Mouse (Mus musculus): ENCODE results near the gene Slc22a1. TPM values are rescaled to one million over a fixed set of nuclear protein-coding genes. Genes with fewer than 3 reads are reported as not detected.
"Not testable (repeated sequence)": the region's sequence is repeated elsewhere in the genome, so short reads cannot be mapped to it uniquely, and the experiment has no call there.

Gene Slc22a1
- polyA plus RNA-seq, 1 experiment from 2014 or later = 1.6 TPM

- no peak overlapping the region for H3K4me3 ChIP-seq (ENCODE audit: low read depth, low read length)
- ATAC-seq (no peak), DNase-seq (ENCODE audit: low spot score) (no peak)
- H3K27ac ChIP-seq (ENCODE audit: low read length) = no peak overlapping the region
- H3K27me3 ChIP-seq (replicated peaks; ENCODE audit: insufficient read depth, low read length) = no peaks in the 10 kb centered on the region
- H3K4me1 ChIP-seq (ENCODE audit: insufficient read depth, low read depth, low read length) = no peaks in the 10 kb centered on the region
- H3K9ac ChIP-seq (replicated peaks; ENCODE audit: low read depth) = no peak overlapping the region
- H3K4me2 ChIP-seq (replicated peaks; ENCODE audit: low read depth, low read length) = no peak overlapping the region
- H3K9me3 ChIP-seq (ENCODE audit: low read length) = no peaks in the 10 kb centered on the region
- peaks cover 4% of the 10 kb centered on the region; the same call in 1 of the 2 replicates for H3K36me3 ChIP-seq (ENCODE audit: insufficient read depth, low read length)
- TF ChIP-seq EP300 (IDR thresholded peaks at IDR 0.05) (no peak), CTCF (IDR thresholded peaks at IDR 0.05) (no peak)
Observed at GRCm38 (mm10) chr17:12678261-12678660, 2.6 kb upstream of the Slc22a1 start.

GRCm38 (mm10) chr17:12677139-12677538 lies 1.5 kb upstream of the Slc22a1 start:
- H3K9me3 ChIP-seq (ENCODE audit: low read length) = no peaks in the 10 kb centered on the region
- no peak for DNase-seq (ENCODE audit: low spot score)
- H3K4me1 ChIP-seq (ENCODE audit: insufficient read depth, low read depth, low read length) = no peaks in the 10 kb centered on the region
- TF ChIP-seq EP300 (IDR thresholded peaks at IDR 0.05) = no peak
- TF ChIP-seq CTCF (IDR thresholded peaks at IDR 0.05) = no peak
- H3K27me3 ChIP-seq (replicated peaks; ENCODE audit: insufficient read depth, low read length) = no peaks in the 10 kb centered on the region
- H3K9ac ChIP-seq (replicated peaks; ENCODE audit: low read depth) = no peak overlapping the region
- no peak overlapping the region for H3K4me3 ChIP-seq (ENCODE audit: low read depth, low read length)
- H3K27ac ChIP-seq (ENCODE audit: low read length) = no peak overlapping the region
- no peak for ATAC-seq
- H3K36me3 ChIP-seq (ENCODE audit: insufficient read depth, low read length) = no peaks in the 10 kb centered on the region
- H3K4me2 ChIP-seq (replicated peaks; ENCODE audit: low read depth, low read length) = no peak overlapping the region

GRCm38 (mm10) chr17:12674980-12675379 lies 649 bp downstream of the Slc22a1 start:
- peak; percentile 20; the same call in 1 of the 2 replicates for ATAC-seq
- WGBS = 69% methylated on average over 7 of the region's 7 CpGs
- not testable (repeated sequence) for H3K27ac ChIP-seq (ENCODE audit: low read length); H3K4me2 ChIP-seq (replicated peaks; ENCODE audit: low read depth, low read length); H3K36me3 ChIP-seq (ENCODE audit: insufficient read depth, low read length); H3K9me3 ChIP-seq (ENCODE audit: low read length); DNase-seq (ENCODE audit: low spot score); H3K4me1 ChIP-seq (ENCODE audit: insufficient read depth, low read depth, low read length); H3K4me3 ChIP-seq (ENCODE audit: low read depth, low read length); H3K9ac ChIP-seq (replicated peaks; ENCODE audit: low read depth); H3K27me3 ChIP-seq (replicated peaks; ENCODE audit: insufficient read depth, low read length)

- H3K9me3 ChIP-seq (ENCODE audit: low read length) = no peaks in the 10 kb centered on the region
- H3K4me3 ChIP-seq (ENCODE audit: low read depth, low read length) = no peak overlapping the region
- H3K36me3 ChIP-seq (ENCODE audit: insufficient read depth, low read length) = no peaks in the 10 kb centered on the region
- no peak overlapping the region for H3K9ac ChIP-seq (replicated peaks; ENCODE audit: low read depth)
- H3K4me1 ChIP-seq (ENCODE audit: insufficient read depth, low read depth, low read length) = no peaks in the 10 kb centered on the region
- DNase-seq (ENCODE audit: low spot score) (no peak), ATAC-seq (no peak)
- no peaks in the 10 kb centered on the region for H3K27me3 ChIP-seq (replicated peaks; ENCODE audit: insufficient read depth, low read length)
- WGBS = 37% methylated on average over 3 of the region's 3 CpGs
- TF ChIP-seq CTCF (IDR thresholded peaks at IDR 0.05) (no peak), EP300 (IDR thresholded peaks at IDR 0.05) (no peak)
- H3K4me2 ChIP-seq (replicated peaks; ENCODE audit: low read depth, low read length) = no peak overlapping the region
- H3K27ac ChIP-seq (ENCODE audit: low read length) = no peak overlapping the region
Observed at GRCm38 (mm10) chr17:12673871-12674270, 1.8 kb downstream of the Slc22a1 start.

- H3K4me3 ChIP-seq (ENCODE audit: low read depth, low read length) = no peak overlapping the region
- H3K27me3 ChIP-seq (replicated peaks; ENCODE audit: insufficient read depth, low read length) = no peaks in the 10 kb centered on the region
- no peaks in the 10 kb centered on the region for H3K36me3 ChIP-seq (ENCODE audit: insufficient read depth, low read length)
- ATAC-seq (no peak), DNase-seq (ENCODE audit: low spot score) (no peak)
- no peak overlapping the region for H3K4me2 ChIP-seq (replicated peaks; ENCODE audit: low read depth, low read length)
- H3K27ac ChIP-seq (ENCODE audit: low read length) = no peak overlapping the region
- 70% methylated on average over 7 of the region's 7 CpGs for WGBS
- H3K4me1 ChIP-seq (ENCODE audit: insufficient read depth, low read depth, low read length) = no peaks in the 10 kb centered on the region; the same call in 1 of the 2 replicates
- H3K9ac ChIP-seq (replicated peaks; ENCODE audit: low read depth) = no peak overlapping the region
- no peaks in the 10 kb centered on the region for H3K9me3 ChIP-seq (ENCODE audit: low read length)
- TF ChIP-seq CTCF (IDR thresholded peaks at IDR 0.05) (no peak), EP300 (IDR thresholded peaks at IDR 0.05) (no peak)
Observed at GRCm38 (mm10) chr17:12672285-12672790, 3.3 kb downstream of the Slc22a1 start.

GRCm38 (mm10) chr17:12671029-12671605 lies 4.5 kb downstream of the Slc22a1 start:
- H3K4me3 ChIP-seq (ENCODE audit: low read depth, low read length) = no peak overlapping the region
- no peaks in the 10 kb centered on the region for H3K36me3 ChIP-seq (ENCODE audit: insufficient read depth, low read length)
- ATAC-seq = no peak
- H3K9me3 ChIP-seq (ENCODE audit: low read length) = no peaks in the 10 kb centered on the region
- H3K27ac ChIP-seq (ENCODE audit: low read length) = no peak overlapping the region
- 71% methylated on average over 5 of the region's 5 CpGs for WGBS
- H3K27me3 ChIP-seq (replicated peaks; ENCODE audit: insufficient read depth, low read length) = no peaks in the 10 kb centered on the region
- no peak for DNase-seq (ENCODE audit: low spot score)
- no peak overlapping the region for H3K9ac ChIP-seq (replicated peaks; ENCODE audit: low read depth)
- H3K4me2 ChIP-seq (replicated peaks; ENCODE audit: low read depth, low read length) = no peak overlapping the region
- TF ChIP-seq CTCF (IDR thresholded peaks at IDR 0.05) = no peak
- no peak for TF ChIP-seq EP300 (IDR thresholded peaks at IDR 0.05)
- no peaks in the 10 kb centered on the region; the same call in 1 of the 2 replicates for H3K4me1 ChIP-seq (ENCODE audit: insufficient read depth, low read depth, low read length)

GRCm38 (mm10) chr17:12669363-12669679 lies 6.3 kb downstream of the Slc22a1 start:
- peak; percentile 26; the same call in 1 of the 2 replicates for ATAC-seq
- H3K27me3 ChIP-seq (replicated peaks; ENCODE audit: insufficient read depth, low read length) = no peaks in the 10 kb centered on the region
- no peaks in the 10 kb centered on the region for H3K36me3 ChIP-seq (ENCODE audit: insufficient read depth, low read length)
- H3K4me1 ChIP-seq (ENCODE audit: insufficient read depth, low read depth, low read length) = no peaks in the 10 kb centered on the region; the same call in 1 of the 2 replicates
- TF ChIP-seq CTCF (IDR thresholded peaks at IDR 0.05) (no peak), EP300 (IDR thresholded peaks at IDR 0.05) (no peak)
- no peak overlapping the region for H3K4me2 ChIP-seq (replicated peaks; ENCODE audit: low read depth, low read length)
- H3K4me3 ChIP-seq (ENCODE audit: low read depth, low read length) = no peak overlapping the region
- no peak for DNase-seq (ENCODE audit: low spot score)
- no peak overlapping the region for H3K27ac ChIP-seq (ENCODE audit: low read length)
- no peaks in the 10 kb centered on the region for H3K9me3 ChIP-seq (ENCODE audit: low read length)
- no peak overlapping the region for H3K9ac ChIP-seq (replicated peaks; ENCODE audit: low read depth)
